Mouse (Mus musculus): ENCODE results near the gene Tgif1.

Gene Tgif1

DNA sequence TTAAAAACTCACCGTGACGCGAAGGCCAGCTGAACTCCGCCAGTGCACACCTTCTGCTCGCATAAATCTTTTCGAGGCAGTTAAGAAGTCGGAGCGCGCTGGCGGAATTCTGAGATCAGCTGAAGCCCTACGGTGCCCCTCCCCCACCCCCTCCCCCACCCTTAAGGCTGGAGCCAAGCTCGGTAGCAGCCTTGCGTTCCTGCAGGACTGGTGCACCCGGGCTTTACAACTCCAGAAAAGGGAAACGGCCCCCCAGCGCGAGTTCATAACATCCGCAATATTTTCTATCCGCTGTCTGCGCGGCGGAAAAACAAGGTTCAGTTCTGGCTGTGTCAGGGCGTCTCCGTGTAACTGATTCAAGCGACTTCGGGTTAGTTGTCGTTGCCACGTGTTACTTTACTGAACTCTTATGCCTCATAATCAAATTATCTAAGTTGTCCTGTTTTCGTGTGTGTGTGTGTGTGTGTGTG lies at the start of gene Tgif1:
Gene Tgif1 (minus strand): TSS at position 111 of the 470 bp plus-strand sequence.
- no peak for DNase-seq (ENCODE audit: low read depth, low spot score)

DNA sequence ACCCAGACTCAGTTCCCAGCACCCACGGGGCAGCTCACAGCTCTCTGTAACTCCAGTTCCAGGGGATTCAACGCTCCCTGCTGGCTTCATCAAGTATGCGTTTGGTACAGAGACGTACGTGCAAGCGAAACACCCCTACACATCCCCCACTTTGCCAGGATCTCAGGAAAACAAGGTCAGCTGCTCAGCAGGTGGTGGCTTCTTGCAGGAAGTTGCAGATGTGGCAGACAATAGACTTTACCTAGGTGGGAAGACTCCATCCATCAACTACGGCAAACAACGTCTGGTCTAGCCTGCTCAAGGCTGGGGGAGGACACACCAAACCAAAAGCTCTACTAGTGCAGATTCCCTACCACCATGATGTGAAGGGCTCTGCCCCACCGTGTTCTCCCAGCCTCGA lies 47.3 kb upstream of the Tgif1 start:
- no peak for DNase-seq (ENCODE audit: low read depth, low spot score)

DNA sequence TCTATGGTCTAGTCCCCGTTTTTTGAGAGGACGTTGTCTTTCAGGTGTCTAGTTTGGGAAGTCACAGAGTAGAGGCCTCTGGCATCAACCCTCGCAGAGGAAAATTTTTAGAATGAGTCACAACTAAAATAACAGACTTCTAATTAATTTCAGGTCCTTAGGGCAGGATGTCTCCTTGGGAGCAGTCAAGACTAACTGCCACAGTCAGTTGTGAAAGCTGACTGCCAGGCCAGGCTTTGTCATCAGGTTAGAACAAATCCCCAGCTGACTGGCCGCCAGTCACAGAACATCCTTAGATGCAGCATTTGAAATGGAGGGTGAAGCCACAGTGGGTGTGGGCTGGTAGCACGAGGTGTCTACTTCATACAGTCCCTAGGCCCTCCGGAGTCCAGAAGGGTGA lies 46.3 kb upstream of the Tgif1 start:
- DNase-seq (ENCODE audit: low read depth, low spot score) = no peak

DNA sequence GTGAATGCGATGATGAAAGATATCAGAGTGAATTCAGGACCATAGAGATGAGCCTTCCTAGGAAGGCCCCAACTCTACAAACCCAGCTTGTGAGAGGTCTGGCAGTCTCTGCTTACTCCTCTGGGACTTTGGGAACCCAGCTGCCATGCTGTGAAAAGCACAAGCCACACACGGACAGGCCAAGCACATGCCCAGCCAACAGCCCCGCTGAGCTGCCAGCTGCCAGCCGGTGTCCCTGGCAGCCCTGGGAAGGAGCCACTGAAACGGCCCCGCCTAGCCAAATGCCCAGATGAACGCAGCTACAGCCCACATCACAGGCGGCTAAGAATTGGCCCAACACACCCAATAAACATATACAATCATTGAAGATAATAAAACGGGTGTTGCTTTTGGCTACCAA lies 41.5 kb upstream of the Tgif1 start:
- no peak for DNase-seq (ENCODE audit: low read depth, low spot score)

DNA sequence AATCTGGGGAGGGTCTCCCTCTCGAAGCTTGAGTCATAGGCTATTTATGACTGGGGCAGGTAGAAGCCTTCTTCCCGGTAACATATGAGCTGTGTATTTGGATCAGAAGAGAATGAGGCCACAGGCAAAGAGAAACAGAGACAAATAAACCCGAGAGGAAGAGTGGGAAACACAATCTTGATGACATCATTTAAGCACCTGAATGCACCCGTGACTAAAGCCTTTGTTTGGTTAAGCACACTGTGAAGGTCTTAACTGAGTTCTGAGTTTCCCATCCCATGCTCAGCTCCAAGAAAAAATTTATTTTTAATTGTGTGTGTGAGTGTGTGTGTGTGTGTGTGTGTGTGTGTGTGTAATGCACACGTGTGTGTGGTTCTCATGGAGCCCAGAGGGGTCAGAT lies 39.8 kb upstream of the Tgif1 start:
- DNase-seq (ENCODE audit: low read depth, low spot score) = no peak

DNA sequence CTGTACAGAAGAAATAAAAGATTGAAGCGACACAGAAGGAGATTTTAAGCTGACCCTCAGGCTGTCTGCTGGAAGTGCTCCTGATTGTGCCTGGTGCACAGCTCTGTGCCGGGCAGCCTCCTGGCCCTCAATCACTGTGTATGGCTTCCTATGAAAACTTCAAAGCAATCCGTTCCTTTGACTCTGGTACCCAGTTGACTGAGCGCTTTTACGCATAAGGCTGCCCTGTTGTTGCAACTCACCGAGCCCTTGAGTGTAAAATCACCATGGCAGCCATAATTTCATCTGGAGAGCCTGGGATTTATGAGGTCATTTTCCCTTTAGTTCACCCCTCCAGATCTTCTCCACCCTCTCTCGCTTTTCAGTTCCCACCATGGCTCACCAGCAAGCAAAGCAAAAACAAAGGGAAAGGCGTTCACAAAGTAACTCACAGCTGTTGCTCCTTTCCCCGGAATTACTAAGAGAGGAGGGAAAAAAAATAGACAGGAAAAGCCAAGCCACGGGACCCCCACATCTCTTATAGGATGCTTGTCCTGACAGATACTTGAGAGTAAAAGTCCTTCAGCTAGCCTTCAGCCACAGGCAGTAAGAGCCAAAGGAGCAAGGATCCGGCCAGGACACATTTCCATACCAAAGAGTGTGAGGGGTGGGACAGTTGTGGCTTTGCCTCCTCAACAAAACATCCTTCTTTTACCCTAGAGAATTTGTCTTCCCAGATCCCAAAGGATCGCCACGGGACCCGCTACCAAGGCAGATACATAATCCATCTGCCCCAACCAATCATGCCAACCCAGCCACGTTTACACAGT lies 39.1 kb upstream of the Tgif1 start:
- no peak for DNase-seq (ENCODE audit: low read depth, low spot score)

DNA sequence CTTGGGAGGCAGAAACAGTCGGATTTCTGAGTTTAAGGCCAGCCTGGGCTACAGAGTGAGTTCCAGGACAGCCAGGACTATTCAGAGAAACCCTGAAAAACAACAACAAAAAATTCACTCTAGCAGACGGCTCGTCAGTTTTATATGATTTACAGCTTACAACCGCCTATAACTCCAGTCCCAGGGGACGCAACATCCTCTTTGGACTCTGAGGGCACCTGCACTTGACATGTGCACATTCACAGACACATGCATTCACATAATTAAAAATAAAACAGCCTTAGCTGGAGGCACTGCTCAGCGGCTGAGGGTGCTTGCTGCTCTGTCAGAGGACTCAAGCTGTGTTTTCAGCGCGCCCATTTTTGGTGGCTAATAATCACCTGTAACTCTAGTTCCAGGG lies 37.2 kb upstream of the Tgif1 start:
- DNase-seq (ENCODE audit: low read depth, low spot score) = no peak

DNA sequence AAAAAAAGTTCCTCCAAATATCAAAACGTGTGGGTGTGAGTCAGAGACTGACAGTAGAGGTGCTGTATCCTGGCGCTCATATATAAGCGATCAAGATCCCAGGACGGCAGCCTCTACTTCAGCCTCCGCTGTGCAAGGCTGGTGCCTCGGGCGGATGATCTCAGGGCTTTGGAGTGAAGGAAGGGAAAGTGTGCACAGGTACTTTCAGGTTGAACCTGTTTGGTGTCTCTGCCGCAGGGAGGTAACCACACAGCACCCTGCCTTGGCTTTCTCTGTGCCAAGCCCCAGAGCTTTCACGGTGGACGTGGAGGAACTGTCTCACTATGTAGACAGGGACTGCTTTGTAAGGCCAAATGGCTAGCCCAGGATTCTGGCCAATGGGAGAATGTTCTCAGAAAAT lies 35.3 kb upstream of the Tgif1 start:
- DNase-seq (ENCODE audit: low read depth, low spot score) = no peak

DNA sequence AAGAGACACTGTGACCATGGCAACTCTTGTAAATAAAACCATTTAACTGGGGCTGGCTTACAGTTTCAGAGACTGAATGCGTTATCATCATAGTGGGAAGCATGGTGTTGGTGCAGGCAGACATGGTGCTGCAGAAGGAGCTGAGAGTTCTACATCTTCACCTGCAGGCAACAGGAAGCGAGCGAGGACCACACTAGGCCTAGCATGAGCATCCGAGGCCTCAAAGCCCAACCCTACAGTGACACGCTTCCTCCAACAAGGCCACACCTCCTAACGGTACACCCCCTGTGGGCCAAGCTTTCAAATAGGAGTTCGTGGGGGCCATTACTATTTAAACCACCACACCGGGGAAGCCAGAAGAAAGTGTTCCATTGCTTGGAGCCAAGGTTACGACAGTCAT lies 34.5 kb upstream of the Tgif1 start:
- DNase-seq (ENCODE audit: low read depth, low spot score) = no peak

DNA sequence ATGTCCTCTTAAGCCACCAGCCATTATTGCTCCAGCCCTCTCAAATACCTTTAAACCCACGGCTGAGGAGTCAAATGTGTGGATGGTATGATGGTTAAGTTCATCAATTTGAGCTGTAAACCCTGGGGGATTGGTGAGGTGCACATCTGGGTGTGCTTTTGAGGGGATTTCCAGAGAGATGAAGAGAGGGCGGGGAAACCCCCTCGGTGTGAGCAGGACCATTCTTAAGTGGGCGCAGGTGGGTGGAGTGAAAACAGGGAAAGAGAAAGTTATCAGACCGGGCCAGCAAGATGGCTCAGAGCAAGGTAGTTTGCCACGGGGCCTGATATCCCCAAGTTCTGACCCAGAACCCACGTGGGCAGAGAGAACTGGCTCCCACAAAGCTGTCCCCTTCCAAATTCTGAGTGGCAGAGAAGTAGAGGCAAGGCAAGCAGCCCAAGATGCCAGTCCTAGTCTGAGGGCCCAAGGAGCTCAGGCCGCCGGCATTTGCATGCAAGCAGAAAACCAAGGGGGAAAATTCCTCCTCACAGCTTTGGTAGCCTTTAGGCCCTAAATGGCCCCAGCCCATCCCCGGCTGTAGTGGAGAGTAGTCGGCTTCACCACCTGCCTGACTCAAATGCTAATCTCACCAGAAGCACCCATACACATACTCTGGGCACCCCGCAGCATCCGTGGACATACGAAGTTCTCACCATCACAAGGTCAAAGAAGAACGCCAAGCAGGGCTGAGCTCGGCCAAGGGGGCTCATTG lies 33.5 kb upstream of the Tgif1 start:
- DNase-seq (ENCODE audit: low read depth, low spot score) = no peak

DNA sequence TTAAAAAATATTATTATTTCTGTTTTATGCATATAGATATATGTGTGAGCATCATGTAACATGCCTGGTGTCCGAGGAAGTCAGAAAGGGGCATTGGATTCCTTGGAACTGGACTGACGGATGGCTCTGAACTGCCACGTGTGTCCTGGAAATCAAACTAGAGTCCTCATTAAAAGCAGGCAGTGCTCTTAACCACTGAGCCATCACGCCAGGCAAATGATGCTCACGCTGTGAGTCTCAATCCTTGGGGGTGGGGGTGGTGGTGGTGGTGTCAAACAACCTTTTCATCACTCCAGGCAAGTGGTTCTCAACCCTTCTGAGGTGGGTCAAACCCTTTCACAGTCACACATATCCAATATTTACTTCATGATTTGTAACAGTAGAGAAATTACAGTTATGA lies 32.5 kb upstream of the Tgif1 start:
- no peak for DNase-seq (ENCODE audit: low read depth, low spot score)

DNA sequence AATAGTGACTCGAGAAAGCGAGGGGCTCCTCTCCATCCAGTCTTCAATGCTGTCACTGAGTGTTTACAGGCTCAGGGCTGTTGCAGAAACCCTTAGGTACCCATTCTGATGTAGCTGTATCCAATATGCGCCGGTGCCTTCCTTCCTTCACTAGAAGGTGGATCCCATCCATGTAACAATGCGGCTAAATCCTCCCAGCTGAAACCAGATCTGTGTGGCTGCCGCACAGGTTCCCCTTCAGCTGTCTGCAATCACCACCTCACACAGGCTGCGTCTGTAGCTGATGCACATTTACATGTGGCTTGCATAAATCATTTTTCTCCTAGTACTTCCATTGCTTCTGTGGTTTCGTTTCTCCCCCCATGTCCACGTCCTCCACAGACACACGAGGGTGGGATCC lies 28.6 kb upstream of the Tgif1 start:
- no peak for DNase-seq (ENCODE audit: low read depth, low spot score)

DNA sequence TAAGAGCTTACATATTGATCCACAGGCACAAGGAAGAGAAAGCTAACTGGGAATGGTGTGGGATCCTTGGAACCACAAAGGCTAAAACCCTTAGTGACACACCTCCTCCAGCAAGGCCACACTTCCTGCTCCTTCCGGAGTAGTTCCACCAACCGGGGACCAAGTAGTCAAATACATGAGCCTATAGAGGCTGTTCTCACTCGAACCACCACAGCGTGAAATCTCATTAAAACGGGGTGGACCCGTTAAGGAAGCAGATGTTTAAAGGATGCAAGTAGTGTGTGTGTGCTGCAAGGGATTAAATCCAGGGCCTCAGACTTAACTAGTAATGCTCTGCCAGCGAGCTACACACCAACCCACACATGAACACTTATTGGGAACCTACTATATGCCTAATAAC lies 27.8 kb upstream of the Tgif1 start:
- DNase-seq (ENCODE audit: low read depth, low spot score) = peak; percentile 36

DNA sequence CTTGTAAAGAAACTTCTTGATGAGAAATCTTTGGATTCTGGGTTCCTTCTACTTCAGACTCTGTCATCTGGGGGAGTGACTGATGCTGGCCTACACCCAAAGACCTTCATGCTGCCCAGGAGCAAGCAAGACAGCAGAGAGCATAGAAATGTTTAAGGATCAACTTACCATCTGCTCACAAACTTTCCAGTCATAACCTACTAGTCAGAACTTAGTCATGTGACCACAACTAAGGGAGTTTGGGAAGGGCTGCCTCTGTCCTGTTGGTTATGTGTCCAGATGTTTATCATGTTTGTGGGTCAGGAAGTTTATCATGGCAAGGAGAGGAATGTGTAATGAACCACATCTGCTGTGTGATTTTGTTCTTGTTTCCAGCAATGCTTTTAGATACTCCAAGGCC lies 24.9 kb upstream of the Tgif1 start:
- DNase-seq (ENCODE audit: low read depth, low spot score) = no peak

DNA sequence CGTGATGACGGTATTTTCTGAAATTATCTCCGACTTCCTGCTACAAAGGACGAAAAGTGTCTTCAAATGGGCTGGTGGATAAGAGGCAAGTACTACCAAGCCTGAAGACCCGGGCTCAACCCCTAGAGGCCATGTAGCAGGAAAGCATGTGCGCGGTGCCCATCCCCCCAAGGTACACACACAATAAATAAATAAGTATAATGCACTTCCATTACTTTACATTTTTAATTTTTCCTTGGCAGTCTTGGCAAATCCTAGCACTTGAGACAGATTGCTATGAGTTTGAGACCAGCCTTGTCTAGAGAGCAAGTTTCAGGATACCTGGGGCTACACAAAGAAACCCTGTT lies 20.4 kb upstream of the Tgif1 start:
- DNase-seq (ENCODE audit: low read depth, low spot score) = no peak

DNA sequence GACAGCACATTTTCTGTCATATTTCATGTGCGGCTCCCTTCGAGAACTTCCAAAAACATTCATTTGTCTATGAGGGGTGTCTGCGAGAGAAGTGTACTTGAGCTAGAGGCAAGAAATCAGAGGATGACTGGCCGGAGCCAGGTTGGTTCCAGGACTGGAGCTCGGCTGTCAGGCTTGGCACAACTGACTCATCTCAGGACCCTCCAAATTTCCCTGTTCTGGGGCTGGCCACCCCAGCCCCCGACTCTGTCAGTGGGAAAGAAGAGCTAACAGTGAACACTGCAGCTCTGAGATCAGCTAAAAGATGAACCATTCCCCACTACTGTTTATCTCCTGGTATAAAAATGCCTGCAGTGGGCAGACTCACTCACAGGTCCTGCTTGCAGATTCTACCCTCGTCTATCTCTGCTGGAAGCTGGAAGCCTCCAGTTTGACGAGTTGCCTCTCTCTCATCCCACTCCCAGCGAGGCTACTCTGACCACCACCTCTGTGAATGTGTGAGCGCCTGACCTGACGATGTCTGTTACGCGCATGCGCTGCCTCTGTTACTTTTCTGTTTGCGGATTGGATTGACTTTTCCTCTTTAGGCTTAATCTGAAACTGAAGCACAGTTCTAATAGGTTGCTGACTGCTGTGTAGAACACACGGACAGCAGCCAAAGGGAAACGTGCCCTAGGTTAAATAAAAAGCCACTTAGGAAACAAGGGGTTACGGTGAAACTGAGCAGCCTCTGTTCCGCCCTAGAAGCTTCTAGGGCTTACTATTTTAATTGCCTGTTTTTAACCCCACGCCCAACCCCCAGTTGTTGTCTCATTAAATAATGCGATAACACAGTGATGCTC lies 19.8 kb upstream of the Tgif1 start:
- DNase-seq (ENCODE audit: low read depth, low spot score) = peak; percentile 66

DNA sequence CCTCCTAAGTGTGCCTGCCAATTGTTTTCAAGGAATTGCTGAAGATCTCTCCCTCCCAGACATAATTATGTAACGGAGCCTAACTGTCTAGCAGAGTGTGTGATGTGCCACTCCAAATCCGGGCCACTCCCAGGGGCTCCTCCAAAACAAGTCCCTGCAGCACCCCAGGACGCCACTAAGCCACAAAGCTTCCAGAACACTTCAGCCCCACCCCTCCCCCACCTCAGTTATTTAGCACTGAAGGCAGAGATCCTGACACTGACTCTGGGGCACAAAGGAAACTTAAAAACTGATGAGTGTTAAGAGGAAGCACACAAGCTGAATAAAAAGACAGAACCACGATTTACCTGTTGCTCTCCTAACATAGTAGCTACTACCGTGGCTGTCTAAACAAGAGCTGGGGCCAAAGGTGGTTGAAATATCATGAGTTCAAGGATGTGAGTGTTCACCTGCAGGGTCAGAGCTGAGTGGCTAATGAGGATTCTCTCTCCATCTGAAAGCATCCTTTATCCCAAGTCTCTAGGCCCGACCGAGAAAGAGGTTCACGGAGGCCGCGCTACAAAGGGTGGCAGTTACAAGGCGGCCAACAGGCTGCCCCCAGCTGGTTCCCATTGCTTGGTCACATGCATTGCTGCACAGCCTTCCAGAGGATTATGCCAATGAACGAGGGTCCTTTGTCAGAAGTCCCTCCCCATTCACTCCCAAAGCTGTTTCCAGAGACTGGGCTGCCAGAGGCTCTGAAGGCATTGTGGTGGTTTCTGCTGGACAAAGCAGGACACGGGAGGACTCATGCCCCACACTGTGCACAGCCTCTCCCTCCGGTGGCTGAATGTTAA lies 19.0 kb upstream of the Tgif1 start:
- peak; percentile 68 for DNase-seq (ENCODE audit: low read depth, low spot score)

DNA sequence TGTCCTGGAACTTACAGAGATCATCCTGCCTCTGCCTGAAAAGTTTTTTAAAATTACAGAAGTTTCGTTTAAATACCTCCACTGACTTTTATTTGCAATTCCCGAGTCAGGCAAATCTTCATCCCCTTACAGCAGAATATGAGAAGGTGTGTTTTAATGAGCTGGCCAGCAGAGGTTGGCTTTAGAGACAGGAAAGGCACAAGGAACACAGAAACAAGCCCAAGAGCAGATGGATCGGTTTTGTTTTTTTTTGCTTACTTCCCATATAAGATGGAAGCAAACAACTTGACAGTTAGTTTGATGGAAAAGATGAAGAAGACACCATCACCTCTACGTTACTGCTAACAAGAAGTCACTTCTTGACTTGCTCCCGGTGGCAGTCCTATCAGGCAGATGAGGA lies 18.3 kb upstream of the Tgif1 start:
- DNase-seq (ENCODE audit: low read depth, low spot score) = no peak

DNA sequence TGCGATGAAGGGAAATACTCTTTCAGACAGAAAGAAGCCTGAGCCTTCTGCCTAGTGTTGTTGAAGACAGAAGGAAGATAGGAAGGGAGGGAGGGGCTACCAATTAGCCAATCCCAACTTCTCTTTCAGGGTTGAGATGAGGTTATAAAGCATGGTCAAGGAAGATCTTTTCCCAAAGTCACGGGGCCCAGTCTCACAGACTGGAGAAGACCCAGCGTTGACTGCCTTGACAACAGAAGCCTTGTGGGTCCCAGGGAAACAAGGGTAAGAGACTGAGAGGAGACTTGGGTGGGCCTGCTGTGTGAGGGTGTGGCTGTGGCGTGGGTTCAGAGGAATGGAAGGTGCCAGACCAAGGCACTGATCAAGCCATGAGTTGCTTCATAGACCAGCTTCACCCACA lies 17.2 kb upstream of the Tgif1 start:
- no peak for DNase-seq (ENCODE audit: low read depth, low spot score)

DNA sequence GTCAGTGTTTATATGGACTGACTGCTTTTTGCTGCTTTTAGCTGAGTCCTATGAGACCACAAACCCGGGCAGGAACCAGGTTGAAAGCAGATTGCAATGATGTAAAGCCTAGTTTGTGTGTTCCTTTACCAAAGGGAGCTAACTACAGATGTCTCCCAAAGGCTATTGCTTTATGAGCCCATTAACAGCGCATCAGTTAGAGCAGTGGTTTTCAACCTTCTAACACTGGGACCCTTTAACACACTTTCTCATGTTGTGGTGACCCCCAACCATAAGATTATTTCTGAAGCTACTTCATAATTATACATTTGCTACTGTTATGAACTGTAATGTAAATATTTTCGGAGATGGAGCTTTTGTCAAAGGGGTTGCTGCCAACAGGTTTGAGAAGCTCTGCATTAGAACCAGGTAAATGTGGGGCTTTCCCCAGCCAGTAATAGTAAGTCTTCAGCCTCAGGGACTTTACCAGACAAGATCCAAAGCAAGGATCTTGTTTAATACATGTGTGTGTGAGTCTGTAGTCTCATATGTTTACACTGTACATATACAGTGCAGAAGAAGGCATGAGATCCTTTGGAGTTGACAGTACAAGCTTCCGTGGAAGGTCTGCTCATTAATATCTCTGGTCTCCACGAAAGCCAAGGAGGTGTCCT lies 15.4 kb upstream of the Tgif1 start:
- no peak for DNase-seq (ENCODE audit: low read depth, low spot score)

DNA sequence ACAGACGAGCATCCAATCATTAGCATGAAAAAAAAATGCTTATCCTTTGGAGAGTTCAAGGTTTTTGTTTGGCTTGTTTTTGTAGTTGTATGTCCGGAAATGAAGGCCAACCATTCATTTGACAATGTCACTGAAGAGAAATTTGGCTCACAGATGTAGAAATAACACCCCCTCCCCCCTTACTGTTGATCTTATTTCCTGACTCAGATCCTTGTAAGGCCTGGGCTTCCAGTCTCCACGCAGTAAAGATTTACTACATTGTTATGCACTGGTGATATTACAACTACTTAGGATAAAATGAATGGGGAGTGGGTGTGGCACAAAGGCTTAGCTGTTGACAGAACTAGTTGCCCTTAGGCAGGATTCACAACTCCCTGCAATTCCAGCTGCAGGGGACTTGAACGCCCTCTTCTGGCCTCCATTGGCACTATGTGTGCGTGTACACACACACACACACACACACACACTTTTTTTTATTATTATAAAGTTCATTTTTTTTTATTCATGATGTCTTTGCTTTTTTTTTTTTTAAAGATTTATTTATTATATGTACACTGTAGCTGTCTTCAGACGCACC lies 13.3 kb upstream of the Tgif1 start:
- no peak for DNase-seq (ENCODE audit: low read depth, low spot score)

Measured in forelimb bud, embryonic 11.5 days (tissue).